Mouse (Mus musculus): ENCODE data around the gene Wfdc15a. TPM values are rescaled to one million over a fixed set of nuclear protein-coding genes. Genes with fewer than 3 reads are reported as not detected.

Wfdc15a gene
- polyA plus RNA-seq, 1 experiment = not detected

DNA sequence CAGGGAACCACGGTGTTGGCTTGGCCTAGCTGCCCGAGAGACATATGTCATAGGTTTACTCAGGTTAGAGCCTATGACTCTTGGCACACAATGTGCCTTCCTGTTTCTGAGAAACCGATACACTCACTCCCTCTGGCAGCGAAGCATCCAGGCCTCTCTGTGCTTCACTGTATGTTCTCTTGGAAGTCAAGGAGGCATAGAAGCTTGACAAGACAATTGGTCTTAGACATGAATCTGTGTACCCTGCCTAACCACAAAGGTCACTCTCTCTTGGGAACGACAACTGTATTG is 3.3 kb downstream of the Wfdc15a start:
- Histone ChIP-seq H3K4me1 (ENCODE audit: control insufficient read depth, insufficient read depth, low read length) (no peaks in the 10 kb centered on the region), H3K4me3 (ENCODE audit: insufficient read depth, low read depth, low read length) (no peak overlapping the region), H3K27ac (ENCODE audit: insufficient read depth, low read depth, low read length) (no peak overlapping the region)
- 86% methylated on average over 5 of the region's 5 CpGs for WGBS
- TF ChIP-seq CTCF (IDR thresholded peaks at IDR 0.05; ENCODE audit: insufficient read depth, low read depth, low read length) = no peak
- TF ChIP-seq POLR2A (IDR thresholded peaks at IDR 0.05; ENCODE audit: insufficient read depth, low read depth, low read length) = no peak

DNA sequence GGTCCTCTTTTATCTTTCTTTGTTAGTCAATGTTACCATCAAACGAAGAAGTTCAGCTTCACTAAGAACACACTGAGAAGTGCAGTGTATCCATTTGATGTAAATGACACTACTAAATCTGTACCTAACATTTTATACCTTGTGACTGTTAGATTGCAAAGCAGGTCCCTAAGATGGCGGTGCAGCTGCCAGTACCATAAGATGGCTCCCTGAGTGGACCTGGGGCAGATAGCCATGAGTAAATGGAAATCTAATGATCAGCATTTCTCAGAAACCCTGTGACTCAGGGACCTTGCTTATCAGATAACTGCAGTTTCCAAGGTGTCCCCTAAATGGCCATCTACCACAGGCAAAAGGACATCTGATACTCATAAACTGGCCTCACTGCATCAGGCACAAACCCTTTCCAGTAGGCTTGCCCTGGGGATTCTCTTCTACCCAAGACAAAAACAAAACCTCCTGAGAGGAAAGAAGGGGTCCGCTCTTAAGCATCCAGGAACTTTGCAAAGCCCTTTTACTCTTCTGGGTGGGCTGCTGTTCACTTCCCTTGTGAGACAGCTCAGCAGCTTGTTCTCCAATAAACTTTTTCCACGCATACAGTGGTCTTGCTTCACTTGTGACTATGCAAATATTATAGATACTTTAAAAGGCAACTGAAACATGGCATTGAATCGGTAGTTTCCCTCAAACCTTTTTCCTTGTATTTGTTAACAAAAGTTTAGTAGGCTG is 3.8 kb downstream of the Wfdc15a start:
- 92% methylated on average over 5 of the region's 5 CpGs for WGBS

DNA sequence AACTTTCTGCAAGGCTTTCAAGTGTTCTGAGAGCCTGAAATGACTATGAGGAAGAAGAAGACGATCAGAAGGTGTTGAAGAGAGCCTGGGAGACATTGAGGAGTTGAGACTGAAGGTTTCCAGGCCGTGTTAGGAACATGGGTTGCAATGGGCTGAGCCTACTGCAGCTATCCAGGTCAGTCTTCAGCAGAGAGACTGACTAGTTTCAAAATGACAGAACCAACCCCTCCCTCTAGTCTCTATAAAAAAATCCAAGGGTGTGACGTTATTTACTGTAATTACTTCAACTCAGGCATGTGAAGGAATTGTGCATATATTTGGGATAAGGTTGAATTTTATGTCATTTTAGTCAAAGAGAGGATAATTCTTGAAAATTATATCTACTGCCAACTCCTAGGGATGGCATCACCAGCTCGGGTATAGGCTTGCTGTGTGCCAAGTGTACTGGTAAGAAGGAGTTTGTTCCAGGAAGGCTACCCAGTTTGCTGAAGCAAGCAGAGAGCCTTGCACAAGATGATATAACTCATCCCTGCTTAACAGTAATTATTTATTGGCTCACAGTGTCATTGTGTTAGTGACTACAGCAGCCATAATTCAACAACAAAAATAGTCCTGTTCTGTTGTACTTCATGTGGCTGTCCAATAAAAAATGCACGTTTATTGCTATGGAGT is 4.8 kb downstream of the Wfdc15a start:
- WGBS = 73% methylated on average over 5 of the region's 5 CpGs
- TF ChIP-seq POLR2A (IDR thresholded peaks at IDR 0.05; ENCODE audit: insufficient read depth, low read depth, low read length) = no peak
- no peak for TF ChIP-seq CTCF (IDR thresholded peaks at IDR 0.05; ENCODE audit: insufficient read depth, low read depth, low read length)

More for the DNA sequence above, 3.8 kb downstream of the Wfdc15a start:
- TF ChIP-seq POLR2A (IDR thresholded peaks at IDR 0.05; ENCODE audit: insufficient read depth, low read depth, low read length) (no peak), CTCF (IDR thresholded peaks at IDR 0.05; ENCODE audit: insufficient read depth, low read depth, low read length) (no peak)
- H3K27ac ChIP-seq (ENCODE audit: insufficient read depth, low read depth, low read length) = no peak overlapping the region
- no peak overlapping the region for H3K4me3 ChIP-seq (ENCODE audit: insufficient read depth, low read depth, low read length)
- H3K4me1 ChIP-seq (ENCODE audit: control insufficient read depth, insufficient read depth, low read length) = no peaks in the 10 kb centered on the region

DNA sequence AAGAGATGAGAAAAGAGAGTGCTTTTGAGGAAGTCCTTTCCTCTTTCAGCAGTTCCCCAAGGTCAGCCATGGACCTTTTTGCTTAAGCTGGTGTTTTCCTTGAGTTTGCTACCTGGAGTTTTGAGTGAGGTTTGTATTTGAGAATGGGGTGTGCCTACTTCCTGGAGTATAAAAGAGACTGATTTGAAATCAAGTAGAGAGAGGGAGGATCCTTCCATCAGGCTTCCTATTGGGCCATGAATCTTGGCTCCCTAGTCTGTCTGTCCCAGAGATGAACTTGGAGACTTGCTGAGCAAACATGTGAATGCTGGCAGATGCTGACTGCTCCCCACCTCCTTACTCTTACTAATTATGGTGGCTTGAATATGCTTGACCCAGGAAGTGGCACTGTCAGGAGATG is 7.7 kb downstream of the Wfdc15a start:
- Histone ChIP-seq H3K4me1 (ENCODE audit: control insufficient read depth, insufficient read depth, low read length) (no peaks in the 10 kb centered on the region), H3K4me3 (ENCODE audit: insufficient read depth, low read depth, low read length) (no peak overlapping the region), H3K27ac (ENCODE audit: insufficient read depth, low read depth, low read length) (no peak overlapping the region)
- no peak for TF ChIP-seq POLR2A (IDR thresholded peaks at IDR 0.05; ENCODE audit: insufficient read depth, low read depth, low read length)
- TF ChIP-seq CTCF (IDR thresholded peaks at IDR 0.05; ENCODE audit: insufficient read depth, low read depth, low read length) = no peak

More for the DNA sequence above, 4.8 kb downstream of the Wfdc15a start:
- H3K27ac ChIP-seq (ENCODE audit: insufficient read depth, low read depth, low read length) = no peak overlapping the region
- H3K4me1 ChIP-seq (ENCODE audit: control insufficient read depth, insufficient read depth, low read length) = no peaks in the 10 kb centered on the region
- H3K4me3 ChIP-seq (ENCODE audit: insufficient read depth, low read depth, low read length) = no peak overlapping the region

DNA sequence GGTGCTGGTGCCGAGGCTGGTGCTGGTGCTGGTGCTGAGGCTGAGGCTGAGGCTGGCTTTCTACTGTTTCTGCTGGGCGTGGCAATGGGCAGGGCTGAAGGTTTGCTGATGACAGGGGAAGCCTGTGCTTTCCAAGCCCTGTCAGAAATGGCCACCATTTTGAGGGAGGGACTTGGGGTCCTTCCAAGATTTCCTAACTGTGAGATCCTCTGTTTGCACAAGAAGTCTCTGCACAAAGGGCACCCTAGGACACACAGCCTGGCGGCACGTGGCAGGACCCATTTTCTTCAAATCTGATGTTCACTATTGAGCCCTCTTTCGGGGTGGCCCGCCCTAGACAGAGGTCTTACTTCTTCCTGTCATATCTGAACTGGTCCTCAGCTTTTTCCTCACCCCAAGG is 9.4 kb downstream of the Wfdc15a start, which contains the start of gene Wfdc12:
Gene Wfdc12 (minus strand): TSS at position 33 of the 400 bp plus-strand sequence.
- Histone ChIP-seq H3K27ac (ENCODE audit: insufficient read depth, low read depth, low read length) (no peak within 1 kb of the TSS), H3K4me3 (ENCODE audit: insufficient read depth, low read depth, low read length) (no peak within 1 kb of the TSS), H3K4me1 (ENCODE audit: control insufficient read depth, insufficient read depth, low read length) (no peaks in the 10 kb centered on the region)
- TF ChIP-seq POLR2A (IDR thresholded peaks at IDR 0.05; ENCODE audit: insufficient read depth, low read depth, low read length) = no peak
- no peak for TF ChIP-seq CTCF (IDR thresholded peaks at IDR 0.05; ENCODE audit: insufficient read depth, low read depth, low read length)
- 77% methylated on average over 6 of the region's 6 CpGs for WGBS

DNA sequence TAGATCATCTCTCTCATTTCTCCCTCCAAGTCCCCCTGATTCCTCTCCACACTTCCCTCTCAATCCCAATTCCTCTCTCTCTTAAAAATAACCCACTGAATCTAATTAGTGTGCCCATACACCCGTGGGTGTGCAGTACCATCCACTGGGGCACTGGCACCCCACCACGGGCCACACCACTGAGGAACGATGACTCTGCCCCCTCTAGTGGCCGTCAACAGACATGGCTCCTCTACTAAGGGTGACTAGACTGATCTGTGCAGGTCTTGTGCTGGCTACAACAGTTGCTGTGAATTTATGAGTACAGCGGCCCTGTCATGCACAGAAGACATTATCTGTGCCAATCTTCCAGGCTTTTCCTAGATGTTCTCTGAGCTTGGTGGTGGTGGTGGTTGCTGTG is 11.2 kb downstream of the Wfdc15a start:
- H3K4me1 ChIP-seq (ENCODE audit: control insufficient read depth, insufficient read depth, low read length) = no peaks in the 10 kb centered on the region
- 27% methylated on average over 5 of the region's 5 CpGs for WGBS
- no peak for TF ChIP-seq CTCF (IDR thresholded peaks at IDR 0.05; ENCODE audit: insufficient read depth, low read depth, low read length)
- TF ChIP-seq POLR2A (IDR thresholded peaks at IDR 0.05; ENCODE audit: insufficient read depth, low read depth, low read length) = no peak

DNA sequence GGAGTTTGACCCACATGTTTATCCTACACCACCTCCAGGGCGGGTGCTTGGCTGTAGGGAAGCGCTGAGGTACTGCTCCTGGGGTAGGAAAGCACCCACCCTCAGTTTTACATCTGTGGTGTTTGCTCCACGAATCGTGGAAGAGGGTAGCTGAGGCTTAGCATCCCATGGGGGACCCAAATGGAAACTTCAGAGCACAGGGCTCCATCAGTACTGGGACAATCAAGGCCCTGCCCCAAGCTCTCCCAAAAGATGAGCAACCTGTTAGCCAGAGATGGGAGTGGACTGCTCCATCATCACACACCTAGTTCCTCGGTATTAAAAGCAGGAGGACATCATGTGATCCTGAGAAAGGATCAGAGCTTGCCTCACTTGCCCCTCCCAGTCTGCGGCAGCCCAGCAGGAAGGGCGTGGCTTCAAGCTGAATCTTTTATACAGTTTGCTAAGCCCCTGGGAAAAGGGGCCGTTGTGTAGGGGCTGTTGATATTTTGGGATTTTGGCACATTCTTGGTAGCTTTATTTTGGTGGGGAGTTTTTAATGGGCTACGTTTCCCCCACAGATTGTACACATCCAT is 15.7 kb downstream of the Wfdc15a start:
- Histone ChIP-seq H3K4me1 (ENCODE audit: control insufficient read depth, insufficient read depth, low read length) (no peaks in the 10 kb centered on the region), H3K27ac (ENCODE audit: insufficient read depth, low read depth, low read length) (no peak overlapping the region), H3K4me3 (ENCODE audit: insufficient read depth, low read depth, low read length) (no peak overlapping the region)
- TF ChIP-seq CTCF (IDR thresholded peaks at IDR 0.05; ENCODE audit: insufficient read depth, low read depth, low read length) = no peak
- TF ChIP-seq POLR2A (IDR thresholded peaks at IDR 0.05; ENCODE audit: insufficient read depth, low read depth, low read length) = no peak
- 42% methylated on average over 9 of the region's 9 CpGs for WGBS

More for the DNA sequence above, 11.2 kb downstream of the Wfdc15a start:
- H3K4me3 ChIP-seq (ENCODE audit: insufficient read depth, low read depth, low read length) = no peak overlapping the region
- H3K27ac ChIP-seq (ENCODE audit: insufficient read depth, low read depth, low read length) = no peak overlapping the region

DNA sequence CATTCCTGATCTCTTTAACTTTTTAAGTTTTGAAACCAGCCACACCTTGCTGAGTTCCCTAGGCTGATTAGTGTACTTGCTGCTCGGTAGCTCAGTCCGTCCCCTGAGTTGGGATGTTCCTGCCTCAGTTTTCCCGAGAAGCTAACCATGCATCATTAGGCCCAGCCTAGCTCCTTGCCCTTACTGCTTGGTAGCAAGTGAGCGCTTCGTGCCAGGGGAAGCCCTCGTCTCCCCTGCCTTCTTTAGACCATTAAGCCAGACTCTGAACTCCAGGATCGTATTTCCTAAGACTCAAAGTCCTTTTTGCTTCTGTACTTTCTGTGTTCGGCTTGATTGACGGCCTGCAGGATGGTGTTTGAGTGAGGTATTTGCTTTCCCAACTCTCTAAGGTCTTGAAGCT is 16.6 kb downstream of the Wfdc15a start:
- Histone ChIP-seq H3K27ac (ENCODE audit: insufficient read depth, low read depth, low read length) (no peak overlapping the region), H3K4me3 (ENCODE audit: insufficient read depth, low read depth, low read length) (no peak overlapping the region), H3K4me1 (ENCODE audit: control insufficient read depth, insufficient read depth, low read length) (no peaks in the 10 kb centered on the region)
- no peak for TF ChIP-seq CTCF (IDR thresholded peaks at IDR 0.05; ENCODE audit: insufficient read depth, low read depth, low read length)
- 74% methylated on average over 9 of the region's 9 CpGs for WGBS

DNA sequence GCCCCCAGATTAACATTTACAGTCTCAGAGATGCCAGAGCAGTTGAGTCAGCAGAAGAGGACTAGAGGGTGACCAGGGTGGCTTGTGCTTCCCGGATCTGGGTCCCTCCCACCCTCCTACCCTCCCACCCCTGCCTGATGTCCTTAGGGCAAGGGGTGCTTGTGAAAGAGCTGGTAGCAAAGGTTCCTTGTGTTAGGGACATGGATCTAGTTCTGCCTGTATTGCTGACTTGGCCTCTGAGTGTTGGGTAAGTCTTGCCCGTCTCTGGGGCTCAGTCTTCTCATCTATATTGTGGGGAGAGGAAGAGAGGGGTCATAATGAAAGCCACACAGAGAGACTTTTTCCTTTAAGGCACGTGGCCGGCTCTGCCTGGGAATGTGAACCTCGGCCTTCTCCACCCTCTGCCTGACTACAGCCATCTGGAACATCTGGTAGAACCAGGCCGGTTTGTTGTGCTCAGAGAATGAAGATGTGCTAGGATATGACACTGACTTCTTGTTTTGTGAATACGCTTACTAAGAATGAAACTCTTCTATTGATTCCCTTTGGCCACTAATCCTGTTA is 17.2 kb downstream of the Wfdc15a start, which contains the start of gene Wfdc5:
Gene Wfdc5 (minus strand): TSS at position 51 of the 564 bp plus-strand sequence.
- H3K27ac ChIP-seq (ENCODE audit: insufficient read depth, low read depth, low read length) = no peak within 1 kb of the TSS
- WGBS = 90% methylated on average over 7 of the region's 7 CpGs
- H3K4me3 ChIP-seq (ENCODE audit: insufficient read depth, low read depth, low read length) = no peak within 1 kb of the TSS
- TF ChIP-seq POLR2A (IDR thresholded peaks at IDR 0.05; ENCODE audit: insufficient read depth, low read depth, low read length) (no peak), CTCF (IDR thresholded peaks at IDR 0.05; ENCODE audit: insufficient read depth, low read depth, low read length) (no peak)
- H3K4me1 ChIP-seq (ENCODE audit: control insufficient read depth, insufficient read depth, low read length) = no peaks in the 10 kb centered on the region

Data from olfactory bulb, adult 2 months (tissue).